Mouse (Mus musculus): Measurements from ENCODE around the gene Wipi2. TPM values are rescaled to one million over a fixed set of nuclear protein-coding genes. Genes with fewer than 3 reads are reported as not detected.

Wipi2 gene
- polyA plus RNA-seq, 1 experiment from 2014 or later = 60.4 TPM

DNA sequence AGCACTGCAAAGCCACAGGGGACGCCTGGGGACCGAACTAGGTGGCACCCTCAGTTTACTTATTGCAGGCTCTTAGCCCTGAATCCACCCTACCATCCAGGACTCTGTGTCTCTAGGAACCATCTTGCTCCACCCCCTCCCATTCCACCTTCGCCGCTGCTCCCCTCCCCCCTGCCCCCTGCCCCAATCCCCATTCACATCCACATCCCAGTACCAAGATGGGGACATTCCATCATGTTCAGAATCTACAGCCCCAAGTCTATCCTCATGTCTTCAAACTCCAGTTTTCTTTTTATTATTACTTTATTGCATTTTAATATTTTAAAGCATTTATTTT lies 18.5 kb upstream of the Wipi2 start:
- Histone ChIP-seq H3K4me1 (peaks cover 11% of the 10 kb centered on the region), H3K9ac (peak overlapping the region; percentile 59), H3K9me3 (no peaks in the 10 kb centered on the region), H3K36me3 (replicated peaks) (no peaks in the 10 kb centered on the region), H3K4me2 (peak overlapping the region; percentile 76), H3K27me3 (peaks cover 17% of the 10 kb centered on the region; the same call in 1 of the 2 replicates), H3K27ac (peak overlapping the region; percentile 27; the same call in 1 of the 2 replicates), H3K4me3 (replicated peaks) (peak overlapping the region; percentile 42)
- 4% methylated on average over 4 of the region's 4 CpGs for WGBS
- no peak; the same call in 1 of the 2 replicates for ATAC-seq (ENCODE audit: low FRiP score)

DNA sequence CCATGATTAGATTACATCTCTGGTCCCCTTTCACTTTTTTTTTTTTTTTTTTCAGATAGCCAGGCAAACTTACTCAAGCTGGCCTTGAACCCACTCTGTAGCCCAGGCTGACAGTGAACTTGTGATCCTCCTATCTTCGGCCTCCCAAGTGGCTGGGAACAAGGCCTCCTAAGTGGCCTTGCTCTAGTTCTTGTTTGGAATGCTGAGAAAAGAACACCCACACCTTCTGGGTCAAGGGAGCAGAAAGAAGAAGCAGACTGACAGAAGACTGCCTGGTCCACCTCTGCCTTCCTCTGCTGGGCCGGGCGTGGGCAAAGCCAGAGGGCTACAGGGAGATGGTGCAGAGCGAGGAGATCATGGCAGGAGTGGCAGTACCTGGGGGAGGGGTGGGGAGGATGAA lies 17.1 kb upstream of the Wipi2 start:
- Histone ChIP-seq H3K4me1 (peaks cover 11% of the 10 kb centered on the region), H3K27me3 (peaks cover 17% of the 10 kb centered on the region; the same call in 1 of the 2 replicates), H3K36me3 (replicated peaks) (no peaks in the 10 kb centered on the region), H3K27ac (no peak overlapping the region), H3K9me3 (no peaks in the 10 kb centered on the region), H3K4me2 (no peak overlapping the region), H3K4me3 (replicated peaks) (no peak overlapping the region), H3K9ac (no peak overlapping the region)
- WGBS = 88% methylated on average over 4 of the region's 4 CpGs
- no peak for ATAC-seq (ENCODE audit: low FRiP score)

DNA sequence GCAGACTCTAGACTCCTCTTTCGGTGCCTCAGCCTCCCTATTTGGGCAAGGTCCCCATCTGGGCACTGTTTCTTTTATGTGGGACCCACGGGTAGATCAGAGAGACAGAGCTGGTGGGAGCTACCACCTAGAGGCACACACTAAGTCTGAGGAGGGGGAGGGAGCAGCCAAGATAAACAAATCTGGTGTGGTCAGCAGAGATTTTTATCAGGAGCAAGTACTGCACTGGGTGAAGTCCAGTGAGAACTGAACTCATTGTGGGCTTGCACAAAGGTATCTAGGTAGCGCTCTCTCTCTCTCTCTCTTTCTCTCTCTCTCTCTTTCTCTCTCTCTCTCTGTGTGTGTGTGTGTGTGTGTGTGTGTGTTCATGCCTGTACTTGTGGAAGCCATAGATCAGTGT lies 13.0 kb upstream of the Wipi2 start:
- Histone ChIP-seq H3K4me2 (no peak overlapping the region), H3K4me1 (no peaks in the 10 kb centered on the region), H3K9ac (no peak overlapping the region), H3K36me3 (replicated peaks) (no peaks in the 10 kb centered on the region), H3K27ac (no peak overlapping the region), H3K9me3 (no peaks in the 10 kb centered on the region), H3K27me3 (0 out of 2 replicates have a peak, but pooled peaks cover 2% of the 10 kb centered on the region), H3K4me3 (replicated peaks) (no peak overlapping the region)
- WGBS = 76% methylated on average over 3 of the region's 3 CpGs
- no peak for ATAC-seq (ENCODE audit: low FRiP score)

DNA sequence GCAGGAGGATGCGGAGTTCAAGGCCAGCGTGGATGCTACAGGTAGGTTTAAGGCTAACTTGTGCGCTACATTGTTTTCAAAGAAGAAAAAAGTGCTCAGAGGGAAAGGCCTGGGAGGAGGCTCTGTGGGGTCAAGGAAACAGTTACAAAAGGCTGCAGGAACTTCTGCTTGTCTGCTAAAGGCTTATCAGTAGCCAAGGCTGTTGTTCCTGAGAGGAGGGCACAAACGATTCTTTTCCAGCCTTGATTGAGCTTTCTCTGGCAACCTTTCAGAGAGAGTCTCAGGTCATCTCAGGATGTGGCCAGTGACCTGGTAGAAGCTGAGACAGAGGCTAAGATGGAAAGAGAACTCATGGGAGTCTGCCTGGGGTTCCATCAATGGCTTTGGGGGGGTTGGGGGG lies 11.9 kb upstream of the Wipi2 start:
- Histone ChIP-seq H3K4me2 (no peak overlapping the region), H3K9ac (no peak overlapping the region), H3K9me3 (no peaks in the 10 kb centered on the region), H3K4me1 (no peaks in the 10 kb centered on the region), H3K4me3 (replicated peaks) (no peak overlapping the region), H3K27ac (no peak overlapping the region), H3K36me3 (replicated peaks) (no peaks in the 10 kb centered on the region), H3K27me3 (no peaks in the 10 kb centered on the region)
- ATAC-seq (ENCODE audit: low FRiP score) = no peak
- 89% methylated on average over 4 of the region's 4 CpGs for WGBS

DNA sequence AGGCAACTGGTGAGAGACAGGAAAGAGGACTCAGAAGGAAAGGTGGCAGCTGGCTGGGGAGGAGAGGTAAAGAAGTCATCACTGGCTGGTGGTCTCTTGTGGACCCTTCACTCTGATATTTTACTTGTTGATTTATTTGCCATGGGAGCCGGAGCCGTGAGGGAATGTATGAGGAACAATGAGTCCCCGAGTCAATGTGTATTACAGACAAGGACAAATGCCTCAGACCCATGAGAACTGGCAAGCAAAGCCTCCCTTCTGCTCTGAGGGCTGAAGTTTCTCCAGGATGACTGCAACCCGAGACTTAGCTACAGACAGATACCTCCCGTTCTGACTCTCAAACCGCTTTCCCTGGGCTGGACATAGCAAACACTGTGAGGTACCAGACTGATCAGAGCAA lies 11.2 kb upstream of the Wipi2 start:
- ATAC-seq (ENCODE audit: low FRiP score) = no peak
- Histone ChIP-seq H3K27ac (no peak overlapping the region), H3K9ac (no peak overlapping the region), H3K4me1 (no peaks in the 10 kb centered on the region), H3K36me3 (replicated peaks) (no peaks in the 10 kb centered on the region), H3K9me3 (no peaks in the 10 kb centered on the region), H3K27me3 (no peaks in the 10 kb centered on the region), H3K4me3 (replicated peaks) (no peak overlapping the region), H3K4me2 (no peak overlapping the region)
- WGBS = 82% methylated on average over 6 of the region's 6 CpGs

DNA sequence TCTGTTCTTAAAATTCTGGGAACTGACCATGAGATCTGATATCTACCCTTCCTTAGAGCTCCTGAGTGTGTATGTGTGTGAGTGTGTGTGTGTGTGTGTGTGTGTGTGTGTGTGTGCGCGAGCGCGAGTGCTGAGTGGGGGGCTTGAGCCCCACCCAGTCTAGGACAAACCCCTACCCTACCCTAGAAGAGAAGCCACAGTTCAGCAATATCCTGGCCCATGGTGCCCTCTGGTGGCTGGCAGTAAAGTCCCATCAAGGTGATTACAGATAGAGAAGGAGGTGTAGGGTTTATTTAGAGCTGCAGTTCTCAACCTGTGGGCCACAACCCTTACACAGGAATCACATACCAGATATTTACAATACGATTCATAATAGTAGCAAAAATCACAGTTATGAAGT lies 7.6 kb upstream of the Wipi2 start:
- WGBS = 36% methylated on average over 5 of the region's 5 CpGs
- no peak overlapping the region for H3K4me3 ChIP-seq (replicated peaks)
- no peaks in the 10 kb centered on the region for H3K4me1 ChIP-seq
- peak; percentile 53; the same call in 1 of the 2 replicates for ATAC-seq (ENCODE audit: low FRiP score)
- no peaks in the 10 kb centered on the region for H3K9me3 ChIP-seq
- H3K27ac ChIP-seq = no peak overlapping the region
- H3K27me3 ChIP-seq = no peaks in the 10 kb centered on the region
- H3K4me2 ChIP-seq = no peak overlapping the region
- H3K9ac ChIP-seq = no peak overlapping the region
- no peaks in the 10 kb centered on the region for H3K36me3 ChIP-seq (replicated peaks)

DNA sequence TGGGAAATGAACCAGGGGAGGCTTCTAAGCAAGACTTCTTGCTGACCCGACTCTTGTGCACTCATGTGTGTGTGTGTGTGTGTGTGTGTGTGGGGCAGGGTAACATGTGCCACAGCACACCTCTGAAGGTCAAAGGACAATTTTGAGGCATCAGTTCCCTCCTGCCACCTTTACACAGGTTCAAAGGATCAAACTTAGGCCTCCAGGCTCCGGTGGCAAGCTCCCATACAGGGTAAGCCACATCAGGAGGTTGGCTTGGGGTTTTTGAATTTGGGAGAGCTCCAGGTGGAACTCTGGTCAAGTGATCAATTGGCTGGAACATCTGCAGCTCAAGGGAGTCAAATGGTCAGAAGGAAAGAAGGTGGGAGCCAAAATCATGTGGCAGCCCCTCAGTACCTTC lies 6.1 kb upstream of the Wipi2 start:
- Histone ChIP-seq H3K9ac (no peak overlapping the region), H3K36me3 (replicated peaks) (no peaks in the 10 kb centered on the region), H3K27ac (no peak overlapping the region), H3K4me1 (no peaks in the 10 kb centered on the region), H3K4me3 (replicated peaks) (no peak overlapping the region), H3K9me3 (no peaks in the 10 kb centered on the region), H3K4me2 (no peak overlapping the region), H3K27me3 (peaks cover 6% of the 10 kb centered on the region; the same call in 1 of the 2 replicates)
- WGBS = 79% methylated on average over 2 of the region's 2 CpGs
- ATAC-seq (ENCODE audit: low FRiP score) = no peak

DNA sequence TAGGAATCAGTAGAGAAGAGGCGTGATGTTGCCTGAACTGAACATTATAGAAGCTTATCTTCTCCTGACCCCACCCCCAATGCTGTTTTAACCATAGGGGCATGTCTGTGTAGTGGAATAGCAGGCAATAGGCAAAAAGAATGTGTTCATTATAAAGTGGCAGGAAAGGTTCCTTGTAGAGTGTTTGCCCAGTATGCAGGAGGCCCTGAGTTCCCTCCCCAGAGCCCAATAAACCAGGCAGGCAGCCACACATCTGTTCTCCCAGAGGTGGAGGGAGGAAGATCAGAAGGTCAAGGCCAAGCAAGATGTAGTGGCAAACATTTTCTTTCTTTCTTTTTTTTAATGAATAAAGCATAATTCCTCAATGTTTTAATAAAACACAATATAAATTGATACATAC lies 5.4 kb upstream of the Wipi2 start:
- no peak for ATAC-seq (ENCODE audit: low FRiP score)
- Histone ChIP-seq H3K27ac (no peak overlapping the region), H3K4me3 (replicated peaks) (no peak overlapping the region), H3K9ac (no peak overlapping the region), H3K36me3 (replicated peaks) (no peaks in the 10 kb centered on the region), H3K9me3 (no peaks in the 10 kb centered on the region), H3K27me3 (peaks cover 9% of the 10 kb centered on the region; the same call in 1 of the 2 replicates), H3K4me1 (no peaks in the 10 kb centered on the region), H3K4me2 (no peak overlapping the region)
- WGBS = 64% methylated on average over 1 of the region's 1 CpGs

DNA sequence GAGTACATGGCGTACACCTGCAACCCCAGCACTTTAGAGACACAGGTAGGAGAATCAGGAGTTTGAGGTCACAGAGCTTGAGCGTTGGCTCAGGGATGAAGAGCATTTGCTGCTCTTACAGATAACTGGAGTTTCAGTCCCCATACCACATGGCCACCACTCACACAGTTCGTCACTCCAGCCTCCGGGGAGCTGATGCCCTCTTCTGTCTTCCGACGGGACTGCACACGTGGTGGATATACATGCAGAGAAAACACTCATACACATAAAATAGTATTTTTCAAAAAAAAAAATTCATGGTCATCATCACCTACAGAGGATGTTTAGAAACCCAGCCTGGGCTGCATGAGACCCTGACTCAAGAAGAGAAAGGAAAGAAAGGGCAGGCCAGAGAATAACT lies 4.4 kb upstream of the Wipi2 start:
- Histone ChIP-seq H3K4me1 (no peaks in the 10 kb centered on the region), H3K4me3 (replicated peaks) (no peak overlapping the region), H3K27ac (no peak overlapping the region), H3K9me3 (no peaks in the 10 kb centered on the region), H3K36me3 (replicated peaks) (no peaks in the 10 kb centered on the region), H3K9ac (no peak overlapping the region), H3K27me3 (peaks cover 9% of the 10 kb centered on the region; the same call in 1 of the 2 replicates), H3K4me2 (no peak overlapping the region)
- ATAC-seq (ENCODE audit: low FRiP score) = no peak
- WGBS = 87% methylated on average over 7 of the region's 7 CpGs

DNA sequence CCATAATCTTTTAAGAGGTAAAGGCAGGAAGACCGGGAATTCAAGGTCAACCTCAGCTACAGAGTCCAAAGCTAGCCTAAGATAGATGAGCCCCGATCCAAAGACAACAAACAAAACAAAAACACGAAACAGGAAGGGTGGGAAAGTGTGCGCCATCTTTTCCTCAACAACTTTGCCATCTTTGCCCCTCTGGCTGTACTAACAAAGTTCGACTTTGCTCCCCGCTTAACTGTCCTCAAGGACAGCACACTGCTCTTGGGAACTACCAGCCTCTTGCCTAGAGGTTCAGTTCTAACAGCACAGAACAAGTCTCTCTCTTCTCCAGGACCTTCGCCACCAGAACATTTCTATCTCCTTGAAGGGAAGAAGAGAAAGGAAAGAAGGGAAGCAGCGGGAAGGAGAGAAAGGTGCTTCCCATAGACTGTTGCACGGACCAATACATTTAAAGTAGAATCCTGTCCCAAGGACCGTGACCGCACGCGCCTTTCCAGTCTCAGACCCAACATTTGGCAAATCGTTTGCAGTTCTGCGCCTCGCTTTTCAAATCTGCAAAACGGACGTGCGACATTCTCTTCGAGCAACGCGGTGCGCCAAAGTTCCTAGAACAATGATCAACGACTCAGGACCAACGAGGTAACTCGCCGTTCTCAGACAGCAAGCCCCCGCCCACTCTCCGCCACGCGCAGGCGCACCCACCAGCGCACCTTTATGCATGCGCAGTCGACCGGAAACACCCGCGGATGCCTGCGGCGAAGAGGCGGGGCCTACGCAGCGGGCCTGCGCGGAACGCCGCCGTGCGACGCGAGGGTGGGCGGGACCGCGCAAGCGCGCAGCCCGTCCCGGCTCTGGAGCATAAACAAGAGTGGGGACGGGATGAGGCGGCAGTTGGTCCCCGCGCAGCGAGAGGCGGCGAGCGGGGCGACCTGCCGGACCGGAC lies 1.5 kb downstream of the Wipi2 start:
- WGBS = 1% methylated on average over 69 of the region's 69 CpGs
- H3K4me2 ChIP-seq = peak overlapping the region; percentile 91
- H3K9ac ChIP-seq = peak overlapping the region; percentile 97
- no peaks in the 10 kb centered on the region for H3K9me3 ChIP-seq
- H3K27me3 ChIP-seq = peaks cover 9% of the 10 kb centered on the region; the same call in 1 of the 2 replicates
- peak overlapping the region; percentile 83 for H3K27ac ChIP-seq
- H3K36me3 ChIP-seq (replicated peaks) = peaks cover 13% of the 10 kb centered on the region
- H3K4me3 ChIP-seq (replicated peaks) = peak overlapping the region; percentile 94
- ATAC-seq (ENCODE audit: low FRiP score) = peak; percentile 99
- peaks cover 17% of the 10 kb centered on the region for H3K4me1 ChIP-seq

DNA sequence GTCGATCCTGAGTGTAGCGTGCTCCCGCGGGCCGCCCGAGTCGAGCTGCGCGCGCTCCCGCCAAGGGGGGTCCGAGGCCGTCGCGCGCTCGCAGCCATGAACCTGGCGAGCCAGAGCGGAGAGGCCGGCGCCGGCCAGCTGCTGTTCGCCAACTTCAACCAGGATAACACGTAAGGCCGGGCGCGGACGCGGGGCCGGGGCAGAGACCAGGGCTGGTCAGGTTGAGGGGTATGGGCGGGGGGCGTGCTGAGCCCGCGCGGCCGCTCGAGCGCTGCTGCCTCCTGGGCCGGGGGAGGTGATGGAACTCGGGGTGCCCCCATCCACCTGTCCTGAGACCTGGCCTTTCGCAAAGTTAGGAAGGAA lies 2.1 kb downstream of the Wipi2 start:
- Histone ChIP-seq H3K4me2 (peak overlapping the region; percentile 91), H3K9ac (peak overlapping the region; percentile 97), H3K36me3 (replicated peaks) (peaks cover 19% of the 10 kb centered on the region), H3K9me3 (no peaks in the 10 kb centered on the region), H3K27me3 (peaks cover 9% of the 10 kb centered on the region; the same call in 1 of the 2 replicates), H3K4me3 (replicated peaks) (peak overlapping the region; percentile 94), H3K27ac (peak overlapping the region; percentile 83), H3K4me1 (peaks cover 17% of the 10 kb centered on the region)
- peak; percentile 84 for ATAC-seq (ENCODE audit: low FRiP score)
- WGBS = under 1% methylated on average over 41 of the region's 41 CpGs

DNA sequence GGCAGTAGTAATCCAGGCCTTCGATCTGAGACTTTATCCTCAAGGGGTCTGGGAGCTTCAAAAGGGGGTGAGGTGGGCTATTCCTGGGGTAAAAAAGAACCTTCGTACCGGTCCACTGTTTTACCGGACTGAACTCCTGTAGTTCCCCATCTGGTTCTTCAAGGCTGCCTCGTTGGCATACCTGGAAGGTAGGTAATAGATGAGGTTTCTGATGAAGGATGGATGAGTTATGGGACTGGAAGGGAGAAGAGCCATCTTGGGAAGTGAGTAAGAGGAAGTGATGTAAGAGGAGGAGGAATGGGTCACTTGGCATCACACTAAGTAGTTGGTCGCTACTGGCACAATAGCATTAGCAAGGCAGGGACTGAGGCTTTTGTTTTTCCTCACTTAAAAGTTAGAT lies 2.7 kb downstream of the Wipi2 start:
- Histone ChIP-seq H3K4me3 (replicated peaks) (peak overlapping the region; percentile 94), H3K36me3 (replicated peaks) (peaks cover 20% of the 10 kb centered on the region), H3K27me3 (peaks cover 9% of the 10 kb centered on the region; the same call in 1 of the 2 replicates), H3K27ac (no peak overlapping the region; the same call in 1 of the 2 replicates), H3K4me2 (peak overlapping the region; percentile 91), H3K4me1 (peaks cover 17% of the 10 kb centered on the region), H3K9ac (peak overlapping the region; percentile 97), H3K9me3 (no peaks in the 10 kb centered on the region)
- WGBS = 7% methylated on average over 6 of the region's 6 CpGs
- no peak for ATAC-seq (ENCODE audit: low FRiP score)

DNA sequence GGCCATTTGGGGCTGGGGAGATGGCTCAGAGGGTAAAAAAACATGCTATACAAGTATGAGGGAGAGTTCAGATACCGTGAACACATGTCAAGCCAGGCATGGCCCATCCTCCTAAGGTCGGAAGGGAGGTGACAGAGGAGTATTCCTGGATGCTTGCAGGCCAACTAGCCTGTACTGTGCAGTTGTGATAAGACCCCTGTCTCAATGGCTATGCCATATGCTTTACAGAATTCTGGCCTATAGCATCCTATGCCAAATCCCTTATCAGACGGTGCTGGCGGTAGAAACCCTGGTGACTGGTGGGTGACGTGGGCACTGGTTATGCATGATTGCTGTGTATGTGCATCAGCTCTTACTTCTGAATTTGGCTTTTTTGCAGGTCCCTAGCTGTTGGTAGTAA lies 10.3 kb downstream of the Wipi2 start:
- peaks cover 67% of the 10 kb centered on the region for H3K36me3 ChIP-seq (replicated peaks)
- ATAC-seq (ENCODE audit: low FRiP score) = no peak
- H3K4me3 ChIP-seq (replicated peaks) = no peak overlapping the region
- no peak overlapping the region for H3K9ac ChIP-seq
- H3K4me2 ChIP-seq = no peak overlapping the region
- no peak overlapping the region for H3K27ac ChIP-seq
- H3K4me1 ChIP-seq = no peaks in the 10 kb centered on the region
- no peaks in the 10 kb centered on the region for H3K27me3 ChIP-seq
- no peaks in the 10 kb centered on the region for H3K9me3 ChIP-seq
- 95% methylated on average over 5 of the region's 5 CpGs for WGBS
